Mouse (Mus musculus) E14TG2a.4 (cell line): ENCODE measurements at regions not wholly inside any gene's neighbourhood (a gene's known extent, or its start where the extent isn't known, plus 50 kb on each side); places are given as distances from the start of the nearest gene placed in this dataset.

Experiments
- H3K27me3 ChIP-seq: 2 replicates; pipeline ENCODE4 v1.6.1; 2014; ENCODE audit warnings: low read length, control low read depth; ENCODE audit not compliant: insufficient read depth
- H3K36me3 ChIP-seq: 2 replicates; pipeline ENCODE4 v1.6.1; 2014; ENCODE audit warnings: low read length, control low read depth; ENCODE audit not compliant: insufficient read depth
- H3K4me1 ChIP-seq: replicated peaks from 2 replicates; pipeline ENCODE4 v1.6.1; 2014; ENCODE audit warnings: low read depth, low read length, control low read depth
- H3K4me3 ChIP-seq: replicated peaks from 2 replicates; pipeline ENCODE4 v1.5.1; 2014; ENCODE audit warnings: mild to moderate bottlenecking, low read length
- H3K9me3 ChIP-seq: 2 replicates; pipeline ENCODE4 v1.6.1; 2014; ENCODE audit warnings: low read length, control low read depth
- CTCF ChIP-seq: conservative IDR thresholded peaks from 2 replicates; pipeline ENCODE4 v1.5.1; 2014; ENCODE audit warnings: low read length
- NANOG ChIP-seq: IDR thresholded peaks from 2 replicates; pipeline ENCODE4 v1.6.1; 2014; ENCODE audit warnings: borderline replicate concordance, low read length, mixed read lengths
- POU5F1 ChIP-seq: IDR thresholded peaks from 2 replicates; pipeline ENCODE4 v1.6.1; 2014; ENCODE audit warnings: low read length, borderline replicate concordance

GRCm38 (mm10) chr17:84014287-84015039 is 166.7 kb upstream of the Haao start:
- H3K4me3 ChIP-seq, result no peak overlapping the region
- no peak for TF ChIP-seq NANOG
- H3K9me3 ChIP-seq, result no peaks in the 10 kb centered on the region
- peaks cover 49% of the 10 kb centered on the region for H3K4me1 ChIP-seq
- H3K27me3 ChIP-seq, result peaks cover 10% of the 10 kb centered on the region; the same call in 1 of the 2 replicates
- H3K36me3 ChIP-seq, result no peaks in the 10 kb centered on the region

GRCm38 (mm10) chr17:84010492-84011060 is 162.8 kb upstream of the Haao start:
- TF ChIP-seq NANOG, result no peak
- no peak for TF ChIP-seq CTCF
- TF ChIP-seq POU5F1, result no peak
- H3K9me3 ChIP-seq, result no peaks in the 10 kb centered on the region
- no peak overlapping the region for H3K4me3 ChIP-seq
- peaks cover 87% of the 10 kb centered on the region for H3K4me1 ChIP-seq
- peaks cover 12% of the 10 kb centered on the region for H3K27me3 ChIP-seq
- no peaks in the 10 kb centered on the region for H3K36me3 ChIP-seq

- Histone ChIP-seq H3K4me1 (peaks cover 93% of the 10 kb centered on the region), H3K9me3 (no peaks in the 10 kb centered on the region), H3K36me3 (no peaks in the 10 kb centered on the region), H3K4me3 (no peak overlapping the region), H3K27me3 (peaks cover 12% of the 10 kb centered on the region)
- no peak for TF ChIP-seq POU5F1
- no peak for TF ChIP-seq NANOG
- TF ChIP-seq CTCF, result no peak
These were observed 162.2 kb upstream of the Haao start for GRCm38 (mm10) chr17:84009966-84010365.

- Histone ChIP-seq H3K36me3 (no peaks in the 10 kb centered on the region), H3K4me1 (peaks cover 97% of the 10 kb centered on the region), H3K27me3 (peaks cover 12% of the 10 kb centered on the region), H3K4me3 (peak overlapping the region; percentile 61), H3K9me3 (no peaks in the 10 kb centered on the region)
- no peak for TF ChIP-seq CTCF
- TF ChIP-seq POU5F1, result no peak
- TF ChIP-seq NANOG, result no peak
These were observed 161.4 kb upstream of the Haao start for GRCm38 (mm10) chr17:84009194-84009593.

- Histone ChIP-seq H3K27me3 (peaks cover 12% of the 10 kb centered on the region), H3K4me3 (peak overlapping the region; percentile 61), H3K36me3 (no peaks in the 10 kb centered on the region), H3K9me3 (no peaks in the 10 kb centered on the region), H3K4me1 (peaks cover 97% of the 10 kb centered on the region)
- TF ChIP-seq NANOG (no peak), POU5F1 (no peak), CTCF (no peak)
These were observed 160.9 kb upstream of the Haao start for GRCm38 (mm10) chr17:84008682-84009052.

- peak; percentile 49 for TF ChIP-seq CTCF
- no peak for TF ChIP-seq POU5F1
- no peak for TF ChIP-seq NANOG
- H3K4me1 ChIP-seq, result peaks cover 97% of the 10 kb centered on the region
- no peaks in the 10 kb centered on the region for H3K36me3 ChIP-seq
- peak overlapping the region; percentile 61 for H3K4me3 ChIP-seq
- H3K9me3 ChIP-seq, result no peaks in the 10 kb centered on the region
- peaks cover 12% of the 10 kb centered on the region for H3K27me3 ChIP-seq
These were observed 160.4 kb upstream of the Haao start for GRCm38 (mm10) chr17:84008035-84008681.

- H3K9me3 ChIP-seq, result no peaks in the 10 kb centered on the region
These were observed 159.0 kb upstream of the Haao start for GRCm38 (mm10) chr17:84006748-84007147.

GRCm38 (mm10) chr17:84004237-84004636 is 156.5 kb upstream of the Haao start:
- Histone ChIP-seq H3K27me3 (peaks cover 8% of the 10 kb centered on the region), H3K36me3 (no peaks in the 10 kb centered on the region), H3K4me3 (peak overlapping the region; percentile 52), H3K4me1 (peaks cover 92% of the 10 kb centered on the region), H3K9me3 (no peaks in the 10 kb centered on the region)
- TF ChIP-seq CTCF (no peak), NANOG (no peak), POU5F1 (no peak)

More at GRCm38 (mm10) chr17:84006748-84007147, 159.0 kb upstream of the Haao start:
- Histone ChIP-seq H3K36me3 (no peaks in the 10 kb centered on the region), H3K27me3 (peaks cover 8% of the 10 kb centered on the region), H3K4me3 (peak overlapping the region; percentile 17; the same call in 1 of the 2 replicates), H3K4me1 (peaks cover 96% of the 10 kb centered on the region)
- no peak for TF ChIP-seq POU5F1
- no peak for TF ChIP-seq CTCF
- TF ChIP-seq NANOG, result no peak
